Mouse (Mus musculus) lung, embryonic 15.5 days (tissue): ENCODE data around the gene Vmn2r26. TPM values are rescaled to one million over a fixed set of nuclear protein-coding genes. Genes with fewer than 3 reads are reported as not detected.
"Not testable (repeated sequence)": the region's sequence is repeated elsewhere in the genome, so short reads cannot be mapped to it uniquely, and the experiment has no call there.

Experiments
- ATAC-seq: fragments of 200-750 bp; cut with Nextera tagmentation; 2 replicates; pipeline ENCODE4 v1.8.0; 2017; ENCODE audit warnings: moderate number of reproducible peaks, borderline replicate concordance; ENCODE audit not compliant: low FRiP score, low TSS enrichment; ENCODE audit errors: extremely low read depth
- H3K27ac ChIP-seq: fragments of 300-500 bp; sonication (generic); 2 replicates; pipeline ENCODE4 v1.5.1; 2015; ENCODE audit warnings: moderate library complexity, mild to moderate bottlenecking, inconsistent platforms
- H3K27me3 ChIP-seq: fragments of 300-500 bp; sonication (generic); 2 replicates; pipeline ENCODE4 v1.6.1; 2015; ENCODE audit warnings: inconsistent platforms
- H3K36me3 ChIP-seq: fragments of 300-500 bp; sonication (generic); 2 replicates; pipeline ENCODE4 v1.6.1; 2015; ENCODE audit warnings: inconsistent platforms
- H3K4me1 ChIP-seq: fragments of 300-500 bp; sonication (generic); 2 replicates; pipeline ENCODE4 v1.6.1; 2015; ENCODE audit warnings: inconsistent platforms
- H3K4me2 ChIP-seq: fragments of 300-500 bp; sonication (generic); 2 replicates; pipeline ENCODE4 v1.6.1; 2015; ENCODE audit warnings: inconsistent platforms, mild to moderate bottlenecking, moderate library complexity
- H3K4me3 ChIP-seq: fragments of 300-500 bp; sonication (generic); 2 replicates; pipeline ENCODE4 v1.5.1; 2015; ENCODE audit warnings: mild to moderate bottlenecking, inconsistent platforms
- H3K9ac ChIP-seq: fragments of 300-500 bp; sonication (generic); 2 replicates; pipeline ENCODE4 v1.6.1; 2015; ENCODE audit warnings: inconsistent platforms
- H3K9me3 ChIP-seq: fragments of 300-500 bp; sonication (generic); 2 replicates; pipeline ENCODE4 v1.6.1; 2016; ENCODE audit warnings: inconsistent platforms
- WGBS: fragments of 180-500 bp; shearing (Covaris S2); methylation state at CpG from one replicate; pipeline ENCODE4 v1.1.7; 2015; 5-methylcytosine and 5-hydroxymethylcytosine counted together
- polyA plus RNA-seq: library from polyadenylated mRNA; unstranded; fragments of >200 nt; fragmentation: Nextera tagmentation; extraction: Ambion mirVana; gene quantifications from 2 replicates; pipeline ENCODE4 v1.2.1, GENCODE M21; 2015

The Vmn2r26 gene
- polyA plus RNA-seq = not detected in 2 replicates

GRCm38 (mm10) chr6:124024268-124024667 is at the start of gene Vmn2r26:
Gene Vmn2r26 (plus strand): TSS chr6:124024568.
- not testable (repeated sequence) for H3K4me2 ChIP-seq, H3K4me1 ChIP-seq, H3K4me3 ChIP-seq, ATAC-seq, H3K27ac ChIP-seq, H3K9me3 ChIP-seq, H3K36me3 ChIP-seq, H3K27me3 ChIP-seq, H3K9ac ChIP-seq
- 29% methylated on average over 1 of the region's 1 CpGs for WGBS

- 45% methylated on average over 1 of the region's 1 CpGs for WGBS
- no peaks in the 10 kb centered on the region for H3K9me3 ChIP-seq
- no peak overlapping the region for H3K4me2 ChIP-seq
- H3K9ac ChIP-seq = no peak overlapping the region
- H3K27ac ChIP-seq = no peak overlapping the region
- H3K4me1 ChIP-seq = no peaks in the 10 kb centered on the region
- no peaks in the 10 kb centered on the region for H3K27me3 ChIP-seq
- ATAC-seq = no peak
- no peak overlapping the region for H3K4me3 ChIP-seq
- H3K36me3 ChIP-seq = no peaks in the 10 kb centered on the region
Observed at GRCm38 (mm10) chr6:124020841-124021240, 3.5 kb upstream of the Vmn2r26 start.

- no peak overlapping the region for H3K4me3 ChIP-seq
- H3K9ac ChIP-seq = no peak overlapping the region
- no peaks in the 10 kb centered on the region for H3K9me3 ChIP-seq
- no peaks in the 10 kb centered on the region for H3K36me3 ChIP-seq
- H3K4me2 ChIP-seq = no peak overlapping the region
- no peaks in the 10 kb centered on the region for H3K27me3 ChIP-seq
- no peak for ATAC-seq
- H3K4me1 ChIP-seq = no peaks in the 10 kb centered on the region
- H3K27ac ChIP-seq = no peak overlapping the region
Observed at GRCm38 (mm10) chr6:124048388-124048787, 24.0 kb downstream of the Vmn2r26 start.

GRCm38 (mm10) chr6:124053611-124054010 is 29.2 kb downstream of the Vmn2r26 start:
- not testable (repeated sequence) for H3K36me3 ChIP-seq, H3K4me2 ChIP-seq, H3K4me1 ChIP-seq, H3K4me3 ChIP-seq, ATAC-seq, H3K27ac ChIP-seq, H3K27me3 ChIP-seq, H3K9me3 ChIP-seq, H3K9ac ChIP-seq

- Histone ChIP-seq H3K27me3 (no peaks in the 10 kb centered on the region), H3K4me3 (no peak overlapping the region), H3K9ac (no peak overlapping the region), H3K4me1 (no peaks in the 10 kb centered on the region), H3K9me3 (no peaks in the 10 kb centered on the region), H3K36me3 (no peaks in the 10 kb centered on the region), H3K4me2 (no peak overlapping the region), H3K27ac (no peak overlapping the region)
- ATAC-seq = no peak
- WGBS = 62% methylated on average over 4 of the region's 4 CpGs
Observed at GRCm38 (mm10) chr6:124102334-124102733, 78.0 kb downstream of the Vmn2r26 start.

Other genes with a start within 250 kb of the Vmn2r26 start
- gene Vmn2r24, start 245.7 kb upstream of the Vmn2r26 start, polyA plus RNA-seq = not detected in 2 replicates
- gene Vmn2r25, start 171.1 kb upstream of the Vmn2r26 start, polyA plus RNA-seq = not detected in 2 replicates
- gene Vmn2r27, start 207.3 kb downstream of the Vmn2r26 start, polyA plus RNA-seq = not detected in 2 replicates